Mouse (Mus musculus): ENCODE measurements around the gene Scmh1.
A peak's percentile ranks its signal among the peaks of the same experiment; 100 is the strongest.

Scmh1 gene

GRCm38 (mm10) chr4:120544896-120545295, 139.8 kb downstream of the Scmh1 start:
- no peak for DNase-seq (ENCODE audit: low read depth, low spot score)

GRCm38 (mm10) chr4:120556592-120556991, 151.5 kb downstream of the Scmh1 start:
- no peak for DNase-seq (ENCODE audit: low read depth, low spot score)

GRCm38 (mm10) chr4:120565726-120566125, 160.6 kb downstream of the Scmh1 start:
- no peak for DNase-seq (ENCODE audit: low read depth, low spot score)

GRCm38 (mm10) chr4:120568005-120568404, 162.9 kb downstream of the Scmh1 start:
- no peak for DNase-seq (ENCODE audit: low read depth, low spot score)

GRCm38 (mm10) chr4:120569025-120569424, 163.9 kb downstream of the Scmh1 start:
- DNase-seq (ENCODE audit: low read depth, low spot score), result no peak

GRCm38 (mm10) chr4:120569486-120570437, 164.7 kb downstream of the Scmh1 start, which contains the start of gene Ctps:
Gene Ctps (minus strand): TSS chr4:120570276.
- DNase-seq (ENCODE audit: low read depth, low spot score), result peak; percentile 96

- no peak for DNase-seq (ENCODE audit: low read depth, low spot score)
These were observed 165.5 kb downstream of the Scmh1 start for GRCm38 (mm10) chr4:120570438-120571069.

GRCm38 (mm10) chr4:120571070-120571464, 166.0 kb downstream of the Scmh1 start:
- no peak for DNase-seq (ENCODE audit: low read depth, low spot score)

- DNase-seq (ENCODE audit: low read depth, low spot score), result no peak
These were observed 166.6 kb downstream of the Scmh1 start for GRCm38 (mm10) chr4:120571691-120572090.

All from mesoderm, embryonic 11.5 days (tissue).